Mouse (Mus musculus): ENCODE measurements around the gene Nek1. TPM values are rescaled to one million over a fixed set of nuclear protein-coding genes. Genes with fewer than 3 reads are reported as not detected.
"Not testable (repeated sequence)": the region's sequence is repeated elsewhere in the genome, so short reads cannot be mapped to it uniquely, and the experiment has no call there.

Gene Nek1
- polyA plus RNA-seq, 1 experiment from 2014 or later, result 30.3 TPM

DNA sequence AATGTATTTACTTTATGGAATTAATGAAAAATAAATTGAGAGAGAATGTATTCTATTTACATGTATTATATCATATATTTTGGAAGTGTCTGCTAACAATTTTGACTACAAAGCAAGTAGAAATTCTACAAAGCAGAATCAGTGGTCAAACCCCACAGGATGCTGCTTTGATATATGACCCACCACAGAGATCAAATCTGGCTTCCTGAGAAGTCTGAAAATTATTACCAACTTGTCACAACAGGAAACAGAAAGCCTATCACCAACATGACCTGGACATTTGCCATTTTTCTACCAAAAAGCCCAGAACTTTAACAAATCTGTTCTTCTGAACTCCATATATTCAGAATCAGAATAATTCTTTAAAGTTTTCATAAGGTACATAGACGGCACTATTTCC lies 11.6 kb upstream of the Nek1 start:
- Histone ChIP-seq H3K4me3 (replicated peaks; ENCODE audit: low read length) (no peak overlapping the region), H3K27ac (no peak overlapping the region), H3K27me3 (ENCODE audit: control insufficient read depth, insufficient read depth, low read length) (no peaks in the 10 kb centered on the region), H3K9me3 (ENCODE audit: control insufficient read depth, low read length) (no peaks in the 10 kb centered on the region), H3K4me2 (replicated peaks) (peak overlapping the region; percentile 94), H3K36me3 (replicated peaks; ENCODE audit: control insufficient read depth, insufficient read depth) (no peaks in the 10 kb centered on the region), H3K4me1 (replicated peaks; ENCODE audit: control insufficient read depth, insufficient read depth, low read length) (peaks cover 18% of the 10 kb centered on the region), H3K9ac (0 out of 2 replicates have a peak overlapping the region, but pooled peaks have one; percentile 16)
- DNase-seq (ENCODE audit: low spot score), result no peak
- no peak for ATAC-seq (ENCODE audit: low FRiP score)
- 72% methylated on average over 1 of the region's 1 CpGs for WGBS

DNA sequence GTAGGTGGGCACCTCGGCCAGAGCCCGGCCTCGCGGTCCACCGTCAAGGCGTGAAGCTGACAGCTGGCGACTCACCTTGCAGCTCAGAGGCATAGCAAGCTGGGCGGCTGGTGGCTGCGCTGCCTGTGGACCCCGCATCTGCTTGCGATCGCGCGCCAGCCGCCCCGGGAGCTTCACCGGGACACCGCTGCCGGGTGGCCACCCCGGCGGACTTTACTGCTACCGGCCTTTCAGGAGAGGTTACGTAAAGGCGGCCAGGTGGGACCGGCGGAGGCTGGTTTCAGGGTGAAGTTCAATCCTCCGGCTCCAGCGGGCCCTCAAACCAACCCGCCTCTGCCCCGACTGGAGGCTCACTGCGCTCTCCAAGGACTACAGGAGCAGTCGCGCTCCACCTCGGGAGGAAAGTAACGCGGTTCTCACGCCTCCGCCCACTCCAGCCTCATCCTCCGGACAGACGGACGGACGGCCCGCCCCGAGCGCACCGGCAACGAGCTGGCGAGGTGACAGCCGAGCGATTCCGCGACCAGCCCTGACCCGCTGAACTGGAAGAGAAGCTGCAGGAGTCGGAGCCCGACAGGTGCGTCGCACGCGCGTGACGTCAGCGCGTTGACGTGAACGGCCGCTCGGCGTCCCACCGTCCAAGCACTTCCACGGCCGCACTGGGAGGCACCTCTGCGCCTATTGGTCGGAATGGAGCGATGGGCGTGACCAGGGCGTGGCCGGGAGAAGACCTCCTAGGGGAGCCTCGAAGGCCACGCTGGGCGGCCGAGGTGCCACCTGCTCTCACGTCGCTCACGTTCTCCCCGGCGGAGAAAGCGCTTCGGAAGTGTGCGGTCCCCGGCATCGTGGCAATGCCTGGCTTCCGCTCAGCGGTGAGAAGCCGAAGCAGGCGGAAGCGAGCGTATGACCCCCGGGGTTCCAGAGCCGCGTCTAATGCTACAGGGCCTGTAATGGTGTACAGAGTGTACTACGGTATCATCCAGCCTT lies 10.0 kb upstream of the Nek1 start, which contains the start of gene Clcn3:
TSS of gene Clcn3 (minus strand) at position 600 of the 987 bp plus-strand sequence.
- H3K4me3 ChIP-seq (replicated peaks; ENCODE audit: low read length), result peak within 1 kb of the TSS; percentile 95
- peak within 1 kb of the TSS; percentile 91 for H3K27ac ChIP-seq
- no peaks in the 10 kb centered on the region for H3K9me3 ChIP-seq (ENCODE audit: control insufficient read depth, low read length)
- ATAC-seq (ENCODE audit: low FRiP score) (peak; percentile 99), DNase-seq (ENCODE audit: low spot score) (peak; percentile 98)
- under 1% methylated on average over 101 of the region's 101 CpGs for WGBS
- H3K4me1 ChIP-seq (replicated peaks; ENCODE audit: control insufficient read depth, insufficient read depth, low read length), result peaks cover 18% of the 10 kb centered on the region
- H3K9ac ChIP-seq, result peak within 1 kb of the TSS; percentile 84
- peak within 1 kb of the TSS; percentile 94 for H3K4me2 ChIP-seq (replicated peaks)
- no peaks in the 10 kb centered on the region for H3K27me3 ChIP-seq (ENCODE audit: control insufficient read depth, insufficient read depth, low read length)
- no peaks in the 10 kb centered on the region for H3K36me3 ChIP-seq (replicated peaks; ENCODE audit: control insufficient read depth, insufficient read depth)

DNA sequence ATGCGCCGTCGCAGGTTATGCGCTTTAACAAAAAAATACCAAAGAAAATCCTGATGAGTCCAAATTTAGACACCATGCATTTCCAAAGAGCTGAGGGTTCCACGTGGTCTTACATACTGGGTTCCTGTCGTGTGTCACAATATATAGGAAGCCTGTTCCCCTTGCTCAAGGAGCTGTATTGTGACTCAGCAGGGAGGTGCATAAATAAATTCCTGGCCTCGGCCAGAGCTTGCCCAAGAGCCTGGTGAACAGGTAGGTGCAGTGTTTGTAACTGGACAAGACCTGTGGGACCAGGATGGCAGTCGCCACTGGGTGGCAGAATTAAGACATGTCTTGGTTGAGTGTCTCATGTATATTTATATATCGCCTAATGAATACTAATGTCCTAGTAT lies 9.3 kb upstream of the Nek1 start:
- Histone ChIP-seq H3K4me2 (replicated peaks) (peak overlapping the region; percentile 94), H3K27ac (peak overlapping the region; percentile 91), H3K4me3 (replicated peaks; ENCODE audit: low read length) (peak overlapping the region; percentile 95), H3K27me3 (ENCODE audit: control insufficient read depth, insufficient read depth, low read length) (no peaks in the 10 kb centered on the region), H3K4me1 (replicated peaks; ENCODE audit: control insufficient read depth, insufficient read depth, low read length) (peaks cover 18% of the 10 kb centered on the region), H3K36me3 (replicated peaks; ENCODE audit: control insufficient read depth, insufficient read depth) (no peaks in the 10 kb centered on the region), H3K9me3 (ENCODE audit: control insufficient read depth, low read length) (no peaks in the 10 kb centered on the region), H3K9ac (peak overlapping the region; percentile 84)
- ATAC-seq (ENCODE audit: low FRiP score) (peak; percentile 69), DNase-seq (ENCODE audit: low spot score) (peak; percentile 61)
- 5% methylated on average over 9 of the region's 9 CpGs for WGBS

DNA sequence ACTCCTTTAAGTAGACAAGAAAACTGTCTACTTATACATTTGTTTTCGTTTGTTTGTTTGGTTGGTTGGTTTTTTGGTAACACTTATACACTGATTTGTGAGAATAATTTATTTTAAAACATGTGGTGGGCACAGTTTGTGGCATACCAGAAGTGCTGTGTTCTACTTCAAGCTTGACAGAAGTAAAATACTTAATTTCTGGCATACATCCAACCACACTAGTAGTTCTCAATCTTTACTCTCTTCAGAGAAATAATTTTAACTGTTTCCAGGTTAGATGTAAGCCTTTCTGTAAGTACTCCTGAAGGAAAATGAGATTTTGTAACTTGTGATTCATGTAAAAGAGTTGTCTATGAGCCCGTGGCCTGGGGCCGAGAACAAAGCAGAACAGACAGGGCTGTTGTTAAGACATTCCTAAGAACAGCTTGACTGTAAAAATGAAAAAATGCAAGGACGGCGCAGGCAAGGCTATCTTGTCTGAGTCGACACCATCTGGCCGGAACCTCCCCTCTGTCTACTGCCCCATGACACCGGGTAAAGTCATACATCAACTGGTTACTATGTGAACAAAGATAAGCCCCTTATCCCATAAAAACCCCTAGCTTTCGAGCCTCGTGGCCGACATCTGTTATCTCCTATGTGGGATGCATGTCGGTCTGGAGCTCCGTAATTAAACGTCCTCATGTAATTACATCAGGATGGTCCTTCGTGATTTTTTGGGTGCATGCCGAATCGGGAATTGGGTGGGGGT lies 8.6 kb upstream of the Nek1 start:
- H3K4me3 ChIP-seq (replicated peaks; ENCODE audit: low read length); H3K9me3 ChIP-seq (ENCODE audit: control insufficient read depth, low read length); H3K36me3 ChIP-seq (replicated peaks; ENCODE audit: control insufficient read depth, insufficient read depth); H3K27ac ChIP-seq; H3K9ac ChIP-seq; H3K27me3 ChIP-seq (ENCODE audit: control insufficient read depth, insufficient read depth, low read length); DNase-seq (ENCODE audit: low spot score); ATAC-seq (ENCODE audit: low FRiP score): not testable (repeated sequence)
- Histone ChIP-seq H3K4me1 (replicated peaks; ENCODE audit: control insufficient read depth, insufficient read depth, low read length) (peaks cover 18% of the 10 kb centered on the region), H3K4me2 (replicated peaks) (peak overlapping the region; percentile 94)
- 93% methylated on average over 17 of the region's 17 CpGs for WGBS

DNA sequence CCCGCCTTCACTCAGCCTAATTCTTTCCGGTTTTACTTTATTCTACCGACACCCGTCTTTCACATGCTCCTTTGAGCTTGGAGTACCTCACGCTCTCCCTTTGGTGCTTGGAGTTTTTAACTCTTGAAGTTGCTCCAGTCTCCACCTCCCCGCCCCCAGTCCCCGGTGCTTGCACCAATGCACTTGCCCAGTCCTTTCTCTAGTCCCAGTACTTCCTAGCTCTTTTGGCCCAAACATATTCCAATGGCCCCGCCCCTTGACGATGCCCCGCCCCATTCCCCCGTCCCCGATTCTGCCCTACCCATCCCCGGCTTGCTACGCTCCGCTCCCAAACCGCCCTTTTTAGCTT lies 460 bp upstream of the Nek1 start:
- WGBS, result under 1% methylated on average over 16 of the region's 16 CpGs
- no peak for DNase-seq (ENCODE audit: low spot score)
- no peaks in the 10 kb centered on the region for H3K36me3 ChIP-seq (replicated peaks; ENCODE audit: control insufficient read depth, insufficient read depth)
- peak overlapping the region; percentile 79 for H3K9ac ChIP-seq
- peak overlapping the region; percentile 90 for H3K27ac ChIP-seq
- no peaks in the 10 kb centered on the region for H3K27me3 ChIP-seq (ENCODE audit: control insufficient read depth, insufficient read depth, low read length)
- H3K9me3 ChIP-seq (ENCODE audit: control insufficient read depth, low read length), result no peaks in the 10 kb centered on the region
- peaks cover 13% of the 10 kb centered on the region for H3K4me1 ChIP-seq (replicated peaks; ENCODE audit: control insufficient read depth, insufficient read depth, low read length)
- no peak for ATAC-seq (ENCODE audit: low FRiP score)
- peak overlapping the region; percentile 51 for H3K4me2 ChIP-seq (replicated peaks)
- H3K4me3 ChIP-seq (replicated peaks; ENCODE audit: low read length), result peak overlapping the region; percentile 72

DNA sequence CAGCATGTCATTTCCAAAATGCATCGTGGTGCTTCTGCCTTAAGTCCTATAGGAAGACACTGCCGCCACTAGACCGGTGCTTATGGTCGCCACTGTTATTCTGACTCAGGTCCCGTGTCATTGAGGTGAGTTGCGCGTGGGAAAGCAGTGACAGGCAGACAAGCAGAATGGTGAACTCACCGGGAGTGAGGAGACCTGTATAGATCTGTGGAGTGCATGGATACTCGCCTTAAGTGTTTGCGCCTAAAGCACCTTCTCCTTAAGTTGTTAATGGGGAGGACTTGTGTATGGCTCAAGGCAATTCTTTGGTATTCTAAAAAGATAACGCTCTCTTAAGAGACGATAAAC lies 618 bp downstream of the Nek1 start:
- Histone ChIP-seq H3K27ac (peak overlapping the region; percentile 90), H3K4me2 (replicated peaks) (peak overlapping the region; percentile 82), H3K9ac (peak overlapping the region; percentile 79), H3K4me1 (replicated peaks; ENCODE audit: control insufficient read depth, insufficient read depth, low read length) (peaks cover 13% of the 10 kb centered on the region), H3K36me3 (replicated peaks; ENCODE audit: control insufficient read depth, insufficient read depth) (no peaks in the 10 kb centered on the region), H3K27me3 (ENCODE audit: control insufficient read depth, insufficient read depth, low read length) (no peaks in the 10 kb centered on the region), H3K4me3 (replicated peaks; ENCODE audit: low read length) (peak overlapping the region; percentile 72), H3K9me3 (ENCODE audit: control insufficient read depth, low read length) (peaks cover 7% of the 10 kb centered on the region; the same call in 1 of the 2 replicates)
- ATAC-seq (ENCODE audit: low FRiP score) (no peak), DNase-seq (ENCODE audit: low spot score) (no peak)
- 4% methylated on average over 12 of the region's 12 CpGs for WGBS

DNA sequence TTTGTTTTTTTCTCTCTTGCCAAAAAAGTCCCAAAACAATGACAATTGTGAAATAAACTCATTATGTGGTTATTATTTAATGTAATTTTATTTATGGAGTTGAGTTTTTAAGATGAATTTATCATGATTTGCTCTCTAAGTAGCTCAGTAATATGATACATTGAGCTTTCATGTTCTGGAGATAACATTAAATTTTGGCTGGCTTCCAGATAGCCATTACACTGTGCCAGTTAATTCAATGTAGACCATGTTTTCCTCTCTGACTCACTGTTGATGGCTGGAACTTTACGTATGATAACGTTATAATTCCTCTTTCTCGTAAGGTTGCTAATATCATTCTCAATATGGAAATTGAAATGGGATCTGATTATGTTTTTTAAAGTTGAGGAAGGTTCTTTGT lies 3.5 kb downstream of the Nek1 start:
- H3K27ac ChIP-seq, result no peak overlapping the region
- no peak overlapping the region for H3K4me2 ChIP-seq (replicated peaks)
- H3K9ac ChIP-seq, result no peak overlapping the region
- ATAC-seq (ENCODE audit: low FRiP score), result no peak
- DNase-seq (ENCODE audit: low spot score), result no peak
- H3K27me3 ChIP-seq (ENCODE audit: control insufficient read depth, insufficient read depth, low read length), result no peaks in the 10 kb centered on the region
- peaks cover 9% of the 10 kb centered on the region; the same call in 1 of the 2 replicates for H3K9me3 ChIP-seq (ENCODE audit: control insufficient read depth, low read length)
- H3K4me3 ChIP-seq (replicated peaks; ENCODE audit: low read length), result no peak overlapping the region
- 86% methylated on average over 3 of the region's 3 CpGs for WGBS
- peaks cover 13% of the 10 kb centered on the region for H3K4me1 ChIP-seq (replicated peaks; ENCODE audit: control insufficient read depth, insufficient read depth, low read length)
- no peaks in the 10 kb centered on the region for H3K36me3 ChIP-seq (replicated peaks; ENCODE audit: control insufficient read depth, insufficient read depth)

DNA sequence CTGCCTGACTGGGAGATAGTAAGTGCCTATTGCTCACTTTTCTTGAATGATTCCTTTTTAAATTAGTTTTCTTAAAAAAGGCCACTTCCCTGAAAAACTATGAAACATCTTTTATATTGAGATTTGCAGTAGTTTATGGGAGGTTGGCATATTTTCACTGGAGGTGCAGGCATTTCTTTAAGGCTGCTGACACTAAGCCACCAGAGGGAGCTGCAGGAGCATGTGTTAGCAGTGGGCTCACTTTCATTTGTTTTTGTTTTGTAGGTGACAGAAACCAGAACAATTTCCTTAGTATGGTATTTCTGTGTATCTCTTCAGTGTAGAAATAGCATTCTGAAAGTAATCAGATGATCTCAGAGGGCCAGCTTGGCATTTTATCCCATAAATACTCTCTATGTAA lies 49.0 kb downstream of the Nek1 start:
- H3K4me1 ChIP-seq (replicated peaks; ENCODE audit: control insufficient read depth, insufficient read depth, low read length), result no peaks in the 10 kb centered on the region
- no peaks in the 10 kb centered on the region for H3K27me3 ChIP-seq (ENCODE audit: control insufficient read depth, insufficient read depth, low read length)
- H3K4me2 ChIP-seq (replicated peaks), result no peak overlapping the region
- peak; percentile 78 for DNase-seq (ENCODE audit: low spot score)
- no peak overlapping the region for H3K9ac ChIP-seq
- H3K36me3 ChIP-seq (replicated peaks; ENCODE audit: control insufficient read depth, insufficient read depth), result peaks cover 12% of the 10 kb centered on the region
- 0 out of 2 replicates have a peak, but pooled peaks cover 5% of the 10 kb centered on the region for H3K9me3 ChIP-seq (ENCODE audit: control insufficient read depth, low read length)
- no peak overlapping the region for H3K27ac ChIP-seq
- ATAC-seq (ENCODE audit: low FRiP score), result peak; percentile 43; the same call in 1 of the 2 replicates
- no peak overlapping the region for H3K4me3 ChIP-seq (replicated peaks; ENCODE audit: low read length)

DNA sequence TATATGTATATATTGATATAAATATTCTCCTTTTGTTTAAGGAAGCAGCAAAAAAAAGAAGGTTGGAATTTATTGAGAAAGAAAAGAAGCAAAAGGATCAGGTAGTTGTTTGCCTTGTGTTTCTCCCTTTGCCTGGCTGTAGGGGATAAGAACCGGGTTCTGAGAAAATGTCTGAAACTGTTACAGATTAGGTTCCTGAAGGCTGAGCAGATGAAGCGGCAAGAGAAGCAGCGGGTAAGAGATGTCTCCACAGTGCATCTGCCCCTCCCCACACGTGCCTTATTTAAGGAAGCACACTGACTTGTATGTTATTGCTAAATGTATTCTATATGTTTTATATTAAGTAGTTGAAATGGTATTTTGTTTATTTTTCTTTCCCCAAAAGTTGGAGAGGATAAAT lies 50.9 kb downstream of the Nek1 start:
- DNase-seq (ENCODE audit: low spot score), result no peak
- H3K9ac ChIP-seq, result no peak overlapping the region
- H3K4me2 ChIP-seq (replicated peaks), result no peak overlapping the region
- H3K4me3 ChIP-seq (replicated peaks; ENCODE audit: low read length), result no peak overlapping the region
- H3K9me3 ChIP-seq (ENCODE audit: control insufficient read depth, low read length), result no peaks in the 10 kb centered on the region
- no peak overlapping the region for H3K27ac ChIP-seq
- H3K4me1 ChIP-seq (replicated peaks; ENCODE audit: control insufficient read depth, insufficient read depth, low read length), result no peaks in the 10 kb centered on the region
- ATAC-seq (ENCODE audit: low FRiP score), result no peak
- no peaks in the 10 kb centered on the region; the same call in none of the 2 replicates for H3K36me3 ChIP-seq (replicated peaks; ENCODE audit: control insufficient read depth, insufficient read depth)
- whole genome bisulfite sequencing, result 85% methylated on average over 4 of the region's 4 CpGs
- no peaks in the 10 kb centered on the region for H3K27me3 ChIP-seq (ENCODE audit: control insufficient read depth, insufficient read depth, low read length)

Data from hindbrain, embryonic 14.5 days (tissue).